Mouse (Mus musculus) midbrain, postnatal 0 days (tissue): Measurements from ENCODE around the gene Siglecf. TPM values are rescaled to one million over a fixed set of nuclear protein-coding genes. Genes with fewer than 3 reads are reported as not detected.
"Not testable (repeated sequence)": the region's sequence is repeated elsewhere in the genome, so short reads cannot be mapped to it uniquely, and the experiment has no call there.

Experiments used
- ATAC-seq: fragments of 200-750 bp; cut with Nextera tagmentation; 2 replicates; pipeline ENCODE4 v1.8.0; 2017; ENCODE audit warnings: moderate number of reproducible peaks, mild to moderate bottlenecking, moderate TSS enrichment, moderate library complexity; ENCODE audit not compliant: low FRiP score
- DNase-seq: peaks from one replicate; pipeline ENCODE4 v3.0.0-alpha.2; 2015; ENCODE audit warnings: low spot score
- H3K27ac ChIP-seq: fragments of 300-500 bp; sonication (generic); 2 replicates; pipeline ENCODE4 v1.5.1; 2014; ENCODE audit warnings: low read depth, mild to moderate bottlenecking, low read length, mixed read lengths
- H3K27me3 ChIP-seq: fragments of 300-500 bp; sonication (generic); 2 replicates; pipeline ENCODE4 v1.6.1; 2014; ENCODE audit warnings: low read length, control low read depth, mixed read lengths; ENCODE audit not compliant: insufficient read depth
- H3K36me3 ChIP-seq: fragments of 300-500 bp; sonication (generic); 2 replicates; pipeline ENCODE4 v1.6.1; 2014; ENCODE audit warnings: low read length, control low read depth, mixed read lengths; ENCODE audit not compliant: insufficient read depth
- H3K4me1 ChIP-seq: fragments of 300-500 bp; sonication (generic); 2 replicates; pipeline ENCODE4 v1.6.1; 2014; ENCODE audit warnings: mild to moderate bottlenecking, control low read depth, antibody characterized with exemption, low read length, mixed read lengths; ENCODE audit not compliant: insufficient read depth
- H3K4me2 ChIP-seq: fragments of 300-500 bp; sonication (generic); 2 replicates; pipeline ENCODE4 v1.6.1; 2014; ENCODE audit warnings: low read depth, mild to moderate bottlenecking, low read length, mixed read lengths; ENCODE audit not compliant: poor library complexity, severe bottlenecking
- H3K4me3 ChIP-seq: fragments of 300-500 bp; sonication (generic); 2 replicates; pipeline ENCODE4 v1.5.1; 2014; ENCODE audit warnings: low read depth, mild to moderate bottlenecking, low read length, moderate library complexity
- H3K9ac ChIP-seq: fragments of 300-500 bp; sonication (generic); replicated peaks from 2 replicates; pipeline ENCODE4 v1.6.1; 2014; ENCODE audit warnings: mild to moderate bottlenecking, low read length, moderate library complexity, mixed read lengths; ENCODE audit not compliant: poor library complexity, severe bottlenecking
- H3K9me3 ChIP-seq: fragments of 300-500 bp; sonication (generic); 2 replicates; pipeline ENCODE4 v1.6.1; 2016; ENCODE audit warnings: low read length, control low read depth
- CTCF ChIP-seq: IDR thresholded peaks from 2 replicates; pipeline ENCODE4 v1.5.1; 2016; ENCODE audit warnings: antibody characterized with exemption, mild to moderate bottlenecking
- WGBS: fragments of 180-500 bp; shearing (Covaris S2); extraction: QIAGEN DNeasy Blood & Tissue Kit; methylation state at CpG from one replicate; pipeline ENCODE4 v1.1.7; 2014; 5-methylcytosine and 5-hydroxymethylcytosine counted together
- polyA plus RNA-seq: library from polyadenylated mRNA; unstranded; fragments of >200 nt; fragmentation: Nextera tagmentation; extraction: Ambion mirVana; gene quantifications from 2 replicates; pipeline ENCODE4 v1.2.1, GENCODE M21; 2015
- total RNA-seq: library from RNA; depleted of rRNA; stranded (reverse); fragments of >200 nt; gene quantifications from 2 replicates; pipeline ENCODE4 v1.2.3, GENCODE M21; 2014

Gene Siglecf
- total and polyA plus RNA-seq, 2 experiments from 2014 or later, result 0.11 to 0.22 TPM

DNA sequence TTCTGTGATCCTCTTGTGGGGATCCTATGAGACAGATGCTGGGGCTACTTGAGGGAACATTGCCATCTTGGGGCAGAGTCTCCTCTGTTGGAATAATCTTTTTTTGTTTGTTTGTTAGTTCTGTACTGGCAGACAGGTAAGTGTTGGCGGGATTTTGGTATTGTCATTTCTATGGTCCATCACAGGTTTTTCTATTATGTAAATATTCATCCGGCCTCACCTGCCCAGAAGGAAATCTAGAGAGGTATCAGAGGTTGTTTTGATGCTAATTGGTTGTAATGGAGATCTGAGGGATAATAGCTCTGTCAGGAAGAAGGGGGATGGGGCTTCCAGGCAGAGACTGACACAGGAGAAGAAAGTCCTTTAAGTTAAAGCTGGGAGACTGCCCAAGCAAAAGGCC lies 7.1 kb upstream of the Siglecf start:
- H3K36me3 ChIP-seq, result no peaks in the 10 kb centered on the region
- H3K9me3 ChIP-seq, result no peaks in the 10 kb centered on the region

DNA sequence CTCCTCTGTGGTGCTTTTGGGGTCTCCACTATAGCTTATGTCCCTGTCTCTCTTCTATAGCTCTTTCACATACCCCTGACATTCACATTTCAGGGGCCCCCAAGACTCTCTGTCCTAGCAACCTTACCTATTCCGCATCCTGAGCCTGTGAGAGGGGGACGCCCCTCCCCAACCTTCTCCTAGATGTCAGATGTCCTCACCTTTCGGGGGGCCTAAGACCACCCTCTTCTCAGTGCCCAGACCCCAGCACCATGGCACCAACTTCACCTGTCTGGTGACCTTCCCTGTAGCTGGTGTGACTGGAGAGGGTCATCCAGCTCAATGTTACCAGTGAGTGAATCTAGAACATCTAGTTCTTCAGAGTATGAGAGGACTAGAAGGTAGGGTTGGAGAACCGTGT lies 6.7 kb upstream of the Siglecf start:
- H3K4me1 ChIP-seq, result no peaks in the 10 kb centered on the region
- no peak overlapping the region for H3K4me2 ChIP-seq
- H3K27ac ChIP-seq, result no peak overlapping the region
- DNase-seq, result no peak
- no peaks in the 10 kb centered on the region for H3K9me3 ChIP-seq
- H3K36me3 ChIP-seq, result no peaks in the 10 kb centered on the region
- 74% methylated on average over 4 of the region's 4 CpGs for WGBS
- no peaks in the 10 kb centered on the region for H3K27me3 ChIP-seq
- no peak overlapping the region for H3K4me3 ChIP-seq
- TF ChIP-seq CTCF, result no peak
- ATAC-seq, result no peak
- no peak overlapping the region for H3K9ac ChIP-seq

More for the DNA sequence above, 7.1 kb upstream of the Siglecf start:
- Histone ChIP-seq H3K27ac (no peak overlapping the region), H3K4me3 (no peak overlapping the region), H3K9ac (no peak overlapping the region), H3K27me3 (no peaks in the 10 kb centered on the region), H3K4me1 (no peaks in the 10 kb centered on the region), H3K4me2 (no peak overlapping the region)
- no peak for DNase-seq
- ATAC-seq, result no peak
- WGBS, result 78% methylated on average over 2 of the region's 2 CpGs
- no peak for TF ChIP-seq CTCF

DNA sequence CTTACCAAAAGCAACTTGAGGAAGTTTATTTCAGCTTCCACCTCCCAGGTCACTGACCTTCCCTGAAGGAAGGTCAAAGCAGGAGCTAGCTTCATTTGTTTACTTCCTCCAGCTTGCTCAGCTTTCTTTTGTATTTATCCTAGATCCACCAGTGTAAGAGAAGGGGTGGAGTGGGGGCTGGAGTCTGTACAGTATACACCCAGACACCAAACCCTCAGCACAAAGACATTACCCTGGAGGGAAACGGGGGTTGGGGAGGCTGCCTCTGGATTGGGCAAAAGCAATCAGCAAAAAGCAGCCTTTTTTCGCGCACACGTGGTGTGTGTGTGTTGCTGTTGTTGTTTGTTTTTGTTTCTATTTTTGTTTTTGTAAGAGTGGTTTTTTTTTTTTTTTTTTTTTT lies 5.0 kb upstream of the Siglecf start:
- H3K27me3 ChIP-seq, result no peaks in the 10 kb centered on the region
- no peak for DNase-seq
- no peak overlapping the region for H3K4me2 ChIP-seq
- no peak overlapping the region for H3K4me3 ChIP-seq
- no peaks in the 10 kb centered on the region for H3K36me3 ChIP-seq
- ATAC-seq, result no peak
- H3K9ac ChIP-seq, result no peak overlapping the region
- H3K4me1 ChIP-seq, result no peaks in the 10 kb centered on the region
- no peak for TF ChIP-seq CTCF
- 79% methylated on average over 4 of the region's 4 CpGs for WGBS
- H3K27ac ChIP-seq, result no peak overlapping the region
- H3K9me3 ChIP-seq, result no peaks in the 10 kb centered on the region

DNA sequence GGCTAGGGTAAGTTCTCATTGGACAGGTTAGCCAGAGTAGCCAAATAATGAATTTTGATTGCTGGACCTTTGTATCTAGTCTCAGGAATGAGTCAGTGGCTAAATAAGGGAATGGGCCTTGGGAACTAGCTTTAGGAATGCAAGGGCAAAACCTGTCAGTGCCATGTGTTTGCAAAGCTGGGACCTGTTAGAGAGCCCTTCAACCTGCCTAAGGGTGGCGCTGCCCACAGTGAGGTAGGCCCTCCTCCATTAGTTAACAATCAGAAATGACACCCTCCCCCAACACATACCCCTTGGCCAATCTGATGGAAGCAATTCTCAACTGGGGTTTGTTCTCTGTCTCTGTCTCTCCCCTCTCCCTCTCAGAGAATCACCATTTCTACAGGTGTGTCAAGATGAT lies 4.6 kb upstream of the Siglecf start:
- Histone ChIP-seq H3K4me2 (no peak overlapping the region), H3K4me1 (no peaks in the 10 kb centered on the region), H3K27me3 (no peaks in the 10 kb centered on the region), H3K36me3 (no peaks in the 10 kb centered on the region), H3K9ac (no peak overlapping the region), H3K27ac (no peak overlapping the region), H3K4me3 (no peak overlapping the region), H3K9me3 (no peaks in the 10 kb centered on the region)
- no peak for ATAC-seq
- no peak for DNase-seq
- 83% methylated on average over 1 of the region's 1 CpGs for WGBS
- no peak for TF ChIP-seq CTCF

DNA sequence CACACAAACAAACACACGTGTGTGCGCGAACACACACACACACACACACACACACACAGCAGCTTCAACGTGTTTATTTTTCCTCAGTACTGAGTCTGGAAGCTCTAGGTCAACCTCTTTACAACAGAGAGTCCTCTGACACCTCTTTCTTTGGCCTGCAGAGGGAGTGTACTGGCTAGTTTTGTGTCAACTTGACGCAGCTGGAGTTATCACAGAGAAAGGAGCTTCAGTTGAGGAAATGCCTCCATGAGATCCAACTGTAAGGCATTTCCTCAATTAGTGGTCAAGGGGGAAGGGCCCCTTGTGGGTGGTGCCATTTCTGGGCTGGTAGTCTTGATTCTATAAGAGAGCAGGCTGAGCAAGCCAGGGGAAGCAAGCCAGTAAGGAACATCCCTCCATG lies 1.5 kb upstream of the Siglecf start:
- not testable (repeated sequence) for H3K36me3 ChIP-seq, H3K27me3 ChIP-seq, H3K4me3 ChIP-seq, H3K9me3 ChIP-seq, H3K4me2 ChIP-seq, H3K4me1 ChIP-seq, ATAC-seq, H3K9ac ChIP-seq, DNase-seq, H3K27ac ChIP-seq
- WGBS, result 70% methylated on average over 5 of the region's 5 CpGs

DNA sequence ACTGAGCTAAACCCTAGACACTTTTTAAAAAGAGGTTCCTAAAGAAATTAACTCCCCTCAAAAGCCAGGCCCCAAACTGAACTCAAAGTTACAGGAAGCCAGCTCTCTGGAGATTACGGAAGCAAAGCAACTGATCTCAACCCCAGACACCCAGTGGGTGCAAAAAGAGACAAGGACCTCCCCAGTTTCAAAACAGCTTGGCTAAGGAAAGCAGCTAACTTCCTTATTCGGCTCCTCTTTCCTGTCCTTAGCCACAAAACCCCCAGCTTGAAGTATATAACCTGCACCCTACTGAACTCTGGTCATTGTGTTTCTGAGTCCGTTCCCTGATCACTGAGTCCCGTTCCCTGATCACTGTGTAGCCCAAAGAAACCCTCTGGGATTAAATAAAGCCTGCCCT lies 2.0 kb downstream of the Siglecf start:
- Histone ChIP-seq H3K36me3 (no peaks in the 10 kb centered on the region), H3K9me3 (no peaks in the 10 kb centered on the region), H3K9ac (no peak overlapping the region), H3K27ac (no peak overlapping the region), H3K4me2 (no peak overlapping the region), H3K27me3 (no peaks in the 10 kb centered on the region), H3K4me3 (no peak overlapping the region), H3K4me1 (no peaks in the 10 kb centered on the region)
- 70% methylated on average over 4 of the region's 4 CpGs for WGBS
- DNase-seq (no peak), ATAC-seq (no peak)
- no peak for TF ChIP-seq CTCF

DNA sequence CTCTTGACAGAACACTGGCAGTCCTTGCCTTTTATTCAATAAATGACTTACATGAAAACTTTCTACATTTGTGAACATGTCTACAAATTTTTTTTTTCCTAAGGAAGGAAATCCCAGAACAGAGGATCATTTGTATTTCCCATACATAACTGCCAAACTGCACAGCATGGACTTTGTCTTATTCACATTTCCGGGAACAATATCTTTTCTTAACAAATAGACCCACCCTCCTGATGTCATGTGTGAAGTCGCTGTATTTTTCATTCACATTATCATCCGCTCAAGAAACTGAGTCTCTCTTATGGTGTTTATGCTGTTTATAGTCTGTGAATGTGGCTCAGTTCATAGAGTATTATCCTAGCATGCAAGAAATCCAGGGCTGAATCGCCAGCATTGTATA lies 2.6 kb downstream of the Siglecf start:
- no peak for TF ChIP-seq CTCF
- Histone ChIP-seq H3K4me2 (no peak overlapping the region), H3K4me1 (no peaks in the 10 kb centered on the region), H3K9me3 (no peaks in the 10 kb centered on the region), H3K36me3 (no peaks in the 10 kb centered on the region), H3K9ac (no peak overlapping the region), H3K4me3 (no peak overlapping the region), H3K27ac (no peak overlapping the region), H3K27me3 (no peaks in the 10 kb centered on the region)
- WGBS, result 84% methylated on average over 4 of the region's 4 CpGs
- no peak for ATAC-seq
- DNase-seq, result no peak
